Mouse (Mus musculus) intestine, embryonic 15.5 days (tissue): Measurements from ENCODE around the gene Cwc15. TPM values are rescaled to one million over a fixed set of nuclear protein-coding genes. Genes with fewer than 3 reads are reported as not detected.
A peak's percentile ranks its signal among the peaks of the same experiment; 100 is the strongest.
"Not testable (repeated sequence)": the region's sequence is repeated elsewhere in the genome, so short reads cannot be mapped to it uniquely, and the experiment has no call there.

Experiments used
- ATAC-seq: fragments of 200-750 bp; cut with Nextera tagmentation; 2 replicates; pipeline ENCODE4 v1.8.0; 2017; ENCODE audit warnings: moderate TSS enrichment, moderate library complexity
- H3K27ac ChIP-seq: fragments of 300-500 bp; sonication (generic); 2 replicates; pipeline ENCODE4 v1.5.1; 2015; ENCODE audit warnings: mild to moderate bottlenecking, inconsistent platforms
- H3K27me3 ChIP-seq: fragments of 300-500 bp; sonication (generic); replicated peaks from 2 replicates; pipeline ENCODE4 v1.6.1; 2015; ENCODE audit warnings: inconsistent platforms
- H3K36me3 ChIP-seq: fragments of 300-500 bp; sonication (generic); 2 replicates; pipeline ENCODE4 v1.6.1; 2015; ENCODE audit warnings: inconsistent platforms
- H3K4me1 ChIP-seq: fragments of 300-500 bp; sonication (generic); replicated peaks from 2 replicates; pipeline ENCODE4 v1.6.1; 2015; ENCODE audit warnings: inconsistent platforms
- H3K4me2 ChIP-seq: fragments of 300-500 bp; sonication (generic); replicated peaks from 2 replicates; pipeline ENCODE4 v1.6.1; 2015; ENCODE audit warnings: mild to moderate bottlenecking, inconsistent platforms
- H3K4me3 ChIP-seq: fragments of 300-500 bp; sonication (generic); replicated peaks from 2 replicates; pipeline ENCODE4 v1.5.1; 2015; ENCODE audit warnings: inconsistent platforms
- H3K9ac ChIP-seq: fragments of 300-500 bp; sonication (generic); 2 replicates; pipeline ENCODE4 v1.6.1; 2015; ENCODE audit warnings: inconsistent platforms
- H3K9me3 ChIP-seq: fragments of 300-500 bp; sonication (generic); 2 replicates; pipeline ENCODE4 v1.6.1; 2016; ENCODE audit warnings: inconsistent platforms
- WGBS: fragments of 180-500 bp; shearing (Covaris S2); methylation state at CpG from one replicate; pipeline ENCODE4 v1.1.7; 2015; 5-methylcytosine and 5-hydroxymethylcytosine counted together
- polyA plus RNA-seq: library from polyadenylated mRNA; unstranded; fragments of >200 nt; fragmentation: Nextera tagmentation; extraction: Ambion mirVana; gene quantifications from 2 replicates; pipeline ENCODE4 v1.2.1, GENCODE M21; 2015

The Cwc15 gene
- polyA plus RNA-seq, result 132 and 154 TPM in 2 replicates

DNA sequence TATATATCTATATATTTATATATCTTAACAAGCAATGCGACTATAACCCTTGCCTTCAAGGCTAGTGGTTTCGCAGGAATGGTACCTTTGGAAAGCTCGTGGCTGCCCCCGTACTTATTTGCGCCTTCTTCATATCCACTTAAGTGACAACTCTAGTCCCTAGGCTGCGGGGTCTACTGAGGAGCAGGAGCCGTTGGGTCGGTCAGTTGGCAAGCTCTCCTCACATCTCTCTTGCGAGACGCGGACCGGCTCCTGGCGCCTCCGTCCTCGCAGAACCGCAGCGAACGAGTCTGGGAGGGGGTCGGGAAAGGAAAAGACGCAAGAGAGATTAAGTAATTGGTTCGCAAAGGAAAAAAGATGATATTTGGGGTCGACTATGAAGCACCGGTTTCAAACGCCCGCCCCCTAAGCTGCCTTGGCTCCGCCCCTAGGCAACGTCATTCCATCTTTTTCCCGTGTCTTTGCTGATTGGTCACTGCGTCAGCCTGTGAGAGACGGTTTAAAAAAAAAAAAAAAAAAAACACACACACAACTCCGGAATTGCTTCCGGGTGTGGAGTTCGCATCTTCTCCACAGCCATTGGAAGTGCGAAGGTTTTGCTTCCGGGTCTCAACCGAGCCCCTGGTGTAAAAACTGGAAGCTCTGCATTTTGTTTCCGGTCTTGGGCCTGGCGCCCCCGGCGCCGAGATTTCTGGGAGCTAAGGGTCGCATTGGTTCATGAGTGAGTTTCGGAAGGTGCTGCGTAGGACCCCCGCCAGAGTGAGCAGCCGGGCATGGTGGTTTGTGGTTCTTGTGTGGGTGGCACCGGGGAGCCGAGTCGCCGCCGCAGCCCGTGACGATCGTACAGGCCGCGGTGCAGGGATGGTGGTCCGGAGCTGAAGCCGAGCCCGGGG, at the start of gene Cwc15, which contains the start of gene Kdm4d:
Gene Cwc15 (plus strand): TSS at position 595 of the 893 bp plus-strand sequence.
Gene Kdm4d (minus strand): TSS at position 460 of the 893 bp plus-strand sequence.
- Histone ChIP-seq H3K4me2 (peak within 1 kb of the TSS; percentile 62), H3K27me3 (no peaks in the 10 kb centered on the region), H3K27ac (peak within 1 kb of the TSS; percentile 49; the same call in 1 of the 2 replicates), H3K36me3 (peaks cover 13% of the 10 kb centered on the region), H3K9ac (peak within 1 kb of the TSS; percentile 65), H3K9me3 (no peaks in the 10 kb centered on the region), H3K4me3 (peak within 1 kb of the TSS; percentile 57), H3K4me1 (0 out of 2 replicates have a peak, but pooled peaks cover 2% of the 10 kb centered on the region)
- ATAC-seq, result peak; percentile 99
- WGBS, result under 1% methylated on average over 59 of the region's 59 CpGs

DNA sequence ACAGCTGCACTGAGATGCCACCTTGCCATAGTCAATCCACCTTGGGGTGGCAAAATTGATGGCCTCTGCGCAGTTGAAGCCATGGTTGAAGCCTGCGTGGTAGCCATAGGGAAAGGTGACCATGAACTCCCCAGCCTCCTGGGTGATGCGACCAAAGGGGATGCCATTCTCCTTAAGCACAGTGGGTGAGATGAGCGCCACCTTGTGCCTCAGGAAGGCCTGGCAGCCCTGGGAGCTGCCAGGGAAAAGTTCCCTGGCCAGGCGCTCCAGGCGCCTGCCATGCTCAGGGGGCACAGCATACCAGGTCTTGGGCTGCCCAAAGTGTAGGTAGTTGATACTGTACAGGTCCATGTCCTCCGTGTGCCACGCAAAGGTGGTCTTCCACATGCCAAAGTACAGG, 49.3 kb upstream of the Cwc15 start:
- H3K9ac ChIP-seq, H3K27me3 ChIP-seq, H3K4me3 ChIP-seq, H3K36me3 ChIP-seq, H3K4me2 ChIP-seq, H3K4me1 ChIP-seq, H3K9me3 ChIP-seq, H3K27ac ChIP-seq: not testable (repeated sequence)
- WGBS, result 59% methylated on average over 8 of the region's 8 CpGs
- ATAC-seq, result 0 out of 2 replicates have a peak, but pooled peaks have one; percentile 34

DNA sequence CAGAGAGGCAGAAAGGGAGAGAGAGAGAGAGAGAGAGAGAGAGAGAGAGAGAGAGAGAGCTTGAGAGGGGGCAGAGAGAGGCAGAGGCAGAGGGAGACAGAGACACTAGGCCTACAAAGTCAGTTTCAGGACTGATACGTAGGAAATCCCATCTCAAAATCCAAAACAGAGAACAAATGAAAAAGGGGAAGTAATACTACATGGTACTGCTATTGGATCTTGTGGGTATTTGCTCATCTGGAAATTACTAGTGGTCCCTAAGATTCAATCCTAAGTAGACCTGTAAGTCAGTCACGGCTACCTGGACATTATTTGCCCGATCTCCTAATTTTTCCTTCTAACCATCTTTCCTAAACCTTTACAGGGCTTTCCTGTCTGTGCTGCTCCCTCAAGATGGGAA, 44.1 kb upstream of the Cwc15 start:
- ATAC-seq, result no peak
- H3K9ac ChIP-seq, result no peak overlapping the region
- 90% methylated on average over 3 of the region's 3 CpGs for WGBS

DNA sequence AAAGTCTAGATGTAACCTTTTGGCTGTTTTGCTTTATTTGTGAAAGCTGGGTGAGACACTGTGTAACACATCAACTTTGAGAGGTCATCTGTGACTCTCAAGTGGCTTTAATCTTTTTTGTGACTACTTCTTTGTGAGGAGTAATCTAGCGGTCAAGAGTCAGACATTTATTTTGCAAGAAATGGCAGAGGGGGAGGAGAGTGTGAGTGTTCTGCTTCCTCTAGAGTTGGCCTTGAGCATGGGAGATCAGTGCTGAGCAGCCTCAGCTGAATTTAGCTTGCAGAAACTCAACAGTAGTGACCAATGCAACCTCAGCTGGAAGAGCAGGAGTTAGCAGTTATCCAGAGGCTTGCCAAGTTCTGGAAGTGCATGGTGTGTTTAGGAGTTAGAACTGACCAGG, 37.9 kb upstream of the Cwc15 start:
- ATAC-seq, H3K36me3 ChIP-seq, H3K9ac ChIP-seq, H3K4me3 ChIP-seq, H3K4me1 ChIP-seq, H3K9me3 ChIP-seq, H3K27ac ChIP-seq, H3K4me2 ChIP-seq, H3K27me3 ChIP-seq: not testable (repeated sequence)
- 93% methylated on average over 1 of the region's 1 CpGs for WGBS

More for the DNA sequence above, 44.1 kb upstream of the Cwc15 start:
- H3K27me3 ChIP-seq, result no peaks in the 10 kb centered on the region
- no peaks in the 10 kb centered on the region for H3K36me3 ChIP-seq
- no peak overlapping the region for H3K4me2 ChIP-seq
- H3K4me3 ChIP-seq, result no peak overlapping the region
- no peak overlapping the region for H3K27ac ChIP-seq
- H3K4me1 ChIP-seq, result no peaks in the 10 kb centered on the region
- no peaks in the 10 kb centered on the region for H3K9me3 ChIP-seq

DNA sequence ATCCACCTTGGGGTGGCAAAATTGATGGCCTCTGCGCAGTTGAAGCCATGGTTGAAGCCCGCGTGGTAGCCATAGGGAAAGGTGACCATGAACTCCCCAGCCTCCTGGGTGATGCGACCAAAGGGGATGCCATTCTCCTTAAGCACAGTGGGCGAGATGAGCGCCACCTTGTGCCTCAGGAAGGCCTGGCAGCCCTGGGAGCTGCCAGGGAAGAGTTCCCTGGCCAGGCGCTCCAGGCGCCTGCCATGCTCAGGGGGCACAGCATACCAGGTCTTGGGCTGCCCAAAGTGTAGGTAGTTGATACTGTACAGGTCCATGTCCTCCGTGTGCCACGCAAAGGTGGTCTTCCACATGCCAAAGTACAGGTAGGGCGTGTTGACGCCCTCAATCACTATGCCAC, 36.7 kb upstream of the Cwc15 start:
- H3K4me3 ChIP-seq, ATAC-seq, H3K9me3 ChIP-seq, H3K9ac ChIP-seq, H3K27ac ChIP-seq, H3K36me3 ChIP-seq, H3K4me2 ChIP-seq, H3K27me3 ChIP-seq, H3K4me1 ChIP-seq: not testable (repeated sequence)
- 80% methylated on average over 12 of the region's 12 CpGs for WGBS

DNA sequence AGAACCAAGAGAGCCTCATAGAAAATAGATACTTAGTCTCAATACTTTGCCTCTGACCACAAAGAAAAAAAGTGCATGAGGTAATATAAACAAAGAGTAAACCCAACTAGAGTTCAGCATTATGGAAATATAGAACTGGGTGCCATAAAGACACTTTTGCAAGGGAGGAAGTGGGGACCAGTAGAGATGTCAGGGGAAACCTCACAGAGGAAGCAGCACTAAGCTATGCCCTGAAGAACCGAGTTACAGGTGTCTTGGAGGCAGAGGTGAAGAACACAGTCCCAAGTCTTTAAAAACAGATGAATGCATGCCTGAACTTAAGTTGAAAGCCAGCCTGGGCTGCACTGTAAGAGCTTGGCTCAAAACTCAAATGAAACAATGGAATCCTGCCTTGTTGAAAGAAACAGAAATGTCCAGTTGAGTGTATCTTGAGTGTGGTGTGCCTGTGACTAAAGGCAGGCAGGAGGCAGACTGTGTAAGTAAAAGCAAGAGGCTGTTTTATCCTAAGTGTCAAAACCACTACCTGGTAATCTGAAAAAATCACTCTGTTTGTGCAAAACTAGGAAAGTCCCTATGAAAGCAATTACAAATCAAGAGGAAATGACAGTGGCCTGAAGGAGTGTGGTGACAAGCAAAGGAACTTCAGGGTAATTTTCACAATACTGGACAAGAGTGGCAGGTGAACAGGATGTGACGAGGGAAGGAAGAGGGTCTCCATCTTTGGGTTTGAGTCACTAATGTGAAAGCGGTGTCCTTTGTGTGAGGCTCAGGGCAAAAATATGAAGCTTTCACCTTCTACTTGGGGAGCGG, 1.3 kb upstream of the Cwc15 start:
- H3K36me3 ChIP-seq, result peaks cover 7% of the 10 kb centered on the region
- no peaks in the 10 kb centered on the region for H3K27me3 ChIP-seq
- H3K9me3 ChIP-seq, result no peaks in the 10 kb centered on the region
- 78% methylated on average over 4 of the region's 4 CpGs for WGBS
- H3K27ac ChIP-seq, result no peak overlapping the region
- H3K4me3 ChIP-seq, result no peak overlapping the region
- H3K4me1 ChIP-seq, result 0 out of 2 replicates have a peak, but pooled peaks cover 2% of the 10 kb centered on the region
- H3K9ac ChIP-seq, result no peak overlapping the region
- peak overlapping the region; percentile 62 for H3K4me2 ChIP-seq
- ATAC-seq, result no peak

DNA sequence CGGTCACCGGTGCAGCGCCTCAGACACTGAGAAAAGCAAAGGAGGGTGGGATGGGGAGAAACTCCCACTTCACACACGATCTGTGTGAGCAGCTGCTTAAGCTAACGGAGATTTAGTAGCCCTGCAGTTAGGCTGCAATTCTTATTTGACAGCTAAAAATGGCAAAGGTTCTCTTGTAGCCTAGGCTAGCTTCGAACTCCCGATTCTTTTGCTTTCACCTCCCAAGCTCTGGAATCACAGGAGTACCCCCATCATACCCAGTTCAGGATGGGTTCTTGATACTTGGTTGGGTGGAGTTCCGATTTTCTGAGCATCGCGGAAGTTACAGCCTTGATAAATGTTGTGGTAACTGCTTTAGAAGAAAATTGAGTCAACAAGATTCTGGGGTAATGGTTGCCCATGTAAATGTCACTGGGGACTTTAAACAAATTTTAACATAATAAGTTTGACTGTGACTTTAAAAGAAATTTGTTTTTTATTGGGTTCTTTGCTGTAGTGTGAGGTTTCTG, 553 bp downstream of the Cwc15 start:
- peaks cover 18% of the 10 kb centered on the region for H3K36me3 ChIP-seq
- H3K4me2 ChIP-seq, result peak overlapping the region; percentile 53
- H3K9ac ChIP-seq, result peak overlapping the region; percentile 65
- H3K9me3 ChIP-seq, result no peaks in the 10 kb centered on the region
- peak overlapping the region; percentile 57 for H3K4me3 ChIP-seq
- H3K27me3 ChIP-seq, result no peaks in the 10 kb centered on the region
- WGBS, result 5% methylated on average over 10 of the region's 10 CpGs
- 0 out of 2 replicates have a peak, but pooled peaks cover 2% of the 10 kb centered on the region for H3K4me1 ChIP-seq
- no peak for ATAC-seq
- H3K27ac ChIP-seq, result peak overlapping the region; percentile 49; the same call in 1 of the 2 replicates

DNA sequence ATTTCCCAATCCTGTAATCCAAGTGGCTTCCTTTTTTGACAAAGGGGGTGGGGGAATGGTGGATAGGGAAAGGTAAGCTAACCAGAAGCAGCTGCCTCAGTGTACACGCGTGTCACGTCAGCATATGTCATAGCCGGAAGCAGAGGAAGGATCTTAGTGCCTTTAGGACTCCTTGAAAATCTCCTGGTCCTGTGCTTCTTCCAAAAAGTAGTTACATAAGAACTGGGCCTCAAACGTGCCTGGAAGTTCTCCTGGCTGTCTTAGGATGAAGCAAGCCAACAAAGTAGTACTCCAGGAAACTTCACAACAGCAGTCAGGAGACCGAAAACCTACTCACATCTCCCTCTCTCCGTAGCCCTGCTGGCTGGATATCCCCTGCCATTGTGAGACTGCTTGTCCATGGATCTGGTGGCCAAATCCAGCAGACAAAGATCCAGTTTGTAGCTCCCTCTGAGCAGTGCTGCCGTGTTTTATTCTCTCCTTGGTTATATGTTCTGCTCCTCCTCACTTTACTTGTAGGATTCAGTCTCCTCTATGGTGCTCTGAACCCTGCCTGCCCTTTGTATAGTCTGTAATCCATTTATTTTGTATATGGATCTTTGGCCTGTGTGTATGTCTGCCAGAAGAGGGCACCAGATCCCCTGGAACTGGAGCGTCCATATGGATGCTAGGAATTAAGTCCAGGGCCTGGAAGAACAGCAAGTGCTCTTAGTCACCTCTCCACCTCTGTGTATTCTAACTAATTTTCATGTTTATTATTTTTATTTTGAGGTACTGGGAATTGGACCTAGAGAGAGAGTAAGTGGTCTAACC, 12.4 kb downstream of the Cwc15 start:
- H3K4me3 ChIP-seq, result no peak overlapping the region
- no peaks in the 10 kb centered on the region for H3K4me1 ChIP-seq
- 74% methylated on average over 9 of the region's 9 CpGs for WGBS
- no peak overlapping the region for H3K27ac ChIP-seq
- H3K9ac ChIP-seq, result no peak overlapping the region
- peak; percentile 49 for ATAC-seq
- no peak overlapping the region for H3K4me2 ChIP-seq
- H3K27me3 ChIP-seq, result no peaks in the 10 kb centered on the region
- peaks cover 22% of the 10 kb centered on the region for H3K36me3 ChIP-seq
- H3K9me3 ChIP-seq, result no peaks in the 10 kb centered on the region

DNA sequence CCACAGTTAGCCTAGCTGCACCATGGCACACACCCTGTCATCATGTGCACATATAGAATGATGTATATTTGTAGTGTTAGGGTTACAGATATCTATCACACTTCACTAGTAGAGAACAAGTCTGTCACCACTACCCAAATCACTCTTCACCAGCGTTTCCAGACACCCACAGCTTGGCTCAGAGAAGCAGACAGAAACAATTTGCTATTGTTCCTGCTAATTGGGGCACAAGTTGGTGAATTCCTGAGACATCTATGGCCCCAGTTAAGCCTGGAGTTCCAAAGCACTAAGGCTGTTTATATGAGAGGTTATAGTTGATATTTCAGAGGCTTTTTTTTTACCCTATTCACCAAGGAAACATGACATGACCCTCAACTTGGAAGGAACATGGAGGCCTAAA, 16.9 kb downstream of the Cwc15 start:
- Histone ChIP-seq H3K36me3 (no peaks in the 10 kb centered on the region), H3K9me3 (no peaks in the 10 kb centered on the region), H3K9ac (no peak overlapping the region), H3K4me2 (no peak overlapping the region), H3K4me1 (peaks cover 5% of the 10 kb centered on the region; the same call in 1 of the 2 replicates), H3K27me3 (no peaks in the 10 kb centered on the region), H3K4me3 (no peak overlapping the region), H3K27ac (no peak overlapping the region)
- 61% methylated on average over 1 of the region's 1 CpGs for WGBS
- ATAC-seq, result no peak

DNA sequence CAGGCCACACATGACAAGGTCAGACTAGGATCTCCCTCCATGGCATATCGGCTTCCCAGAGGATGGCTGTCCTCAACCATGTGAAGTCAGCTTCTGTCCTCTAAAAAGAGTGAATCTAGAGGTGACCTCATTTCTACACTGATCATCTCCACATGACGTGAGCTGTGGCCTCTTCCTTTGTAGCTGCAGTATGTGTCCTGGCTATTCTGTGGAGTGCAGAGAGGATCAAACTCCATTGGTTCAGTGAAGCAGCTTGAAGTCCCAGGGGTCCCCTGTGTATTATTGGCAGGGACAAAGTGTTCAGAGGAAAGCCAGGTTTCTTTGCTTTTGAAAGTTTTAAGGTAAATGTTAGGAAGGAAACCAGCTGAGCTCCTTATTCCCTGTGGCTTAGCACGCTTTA, 17.7 kb downstream of the Cwc15 start:
- no peaks in the 10 kb centered on the region for H3K9me3 ChIP-seq
- no peak overlapping the region for H3K4me3 ChIP-seq
- no peaks in the 10 kb centered on the region for H3K36me3 ChIP-seq
- no peak overlapping the region for H3K9ac ChIP-seq
- no peak overlapping the region for H3K4me2 ChIP-seq
- no peak overlapping the region for H3K27ac ChIP-seq
- no peak for ATAC-seq
- H3K4me1 ChIP-seq, result peaks cover 5% of the 10 kb centered on the region; the same call in 1 of the 2 replicates
- WGBS, result 80% methylated on average over 3 of the region's 3 CpGs
- no peaks in the 10 kb centered on the region for H3K27me3 ChIP-seq

DNA sequence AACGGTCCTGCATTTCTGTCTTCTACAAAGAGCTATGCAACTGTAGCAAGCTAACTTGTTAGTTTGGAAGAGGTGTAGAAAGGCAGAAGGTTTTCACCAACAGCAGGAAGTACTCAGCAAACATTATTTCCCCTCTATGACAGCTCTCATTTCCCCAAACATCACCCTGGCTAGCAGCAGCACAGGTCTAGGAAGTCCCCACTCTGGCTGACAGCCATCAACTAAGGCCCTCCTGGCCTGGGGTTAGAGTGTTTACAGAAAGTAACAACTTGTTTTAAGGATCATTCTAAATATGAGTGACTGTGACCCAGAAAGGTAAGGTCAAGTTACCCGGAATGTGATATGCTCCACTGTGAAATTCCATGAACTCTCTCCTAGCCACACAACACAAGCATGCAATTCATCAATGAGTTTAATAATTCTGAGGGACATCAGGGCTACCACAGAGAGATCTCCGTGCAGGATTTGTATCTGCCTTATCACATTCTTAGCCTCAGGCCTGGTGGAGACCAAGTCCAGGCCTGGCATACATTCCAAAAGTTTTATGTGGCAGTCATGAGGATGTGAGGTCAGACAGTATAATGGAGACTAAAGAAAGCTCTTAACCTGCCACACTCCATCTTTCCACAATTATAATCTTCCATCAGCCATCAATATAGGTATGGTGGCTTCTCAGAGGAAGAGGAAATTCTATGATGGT, 20.7 kb downstream of the Cwc15 start:
- Histone ChIP-seq H3K4me1 (peaks cover 5% of the 10 kb centered on the region; the same call in 1 of the 2 replicates), H3K36me3 (no peaks in the 10 kb centered on the region), H3K9me3 (no peaks in the 10 kb centered on the region), H3K27ac (no peak overlapping the region), H3K27me3 (no peaks in the 10 kb centered on the region), H3K4me3 (no peak overlapping the region), H3K4me2 (no peak overlapping the region), H3K9ac (no peak overlapping the region)
- no peak for ATAC-seq
- 38% methylated on average over 3 of the region's 3 CpGs for WGBS
